Mouse (Mus musculus) Patski (cell line): ENCODE measurements around the gene Bik. TPM values are rescaled to one million over a fixed set of nuclear protein-coding genes. Genes with fewer than 3 reads are reported as not detected.

ENCODE experiments used
- ATAC-seq: fragments of 100-300 bp; one replicate; pipeline ENCODE4 v1.8.0; 2021
- CTCF ChIA-PET: fragments of 350-600 bp; sonication (Branson Sonifier 250); formaldehyde crosslinking; loops from one replicate; lab custom pipeline; 2022; ENCODE audit warnings: inconsistent platforms; lab: Charles Lee
- POLR2A ChIA-PET: fragments of 350-600 bp; sonication (Branson Sonifier 250); formaldehyde crosslinking; loops from one replicate; lab custom pipeline; 2022; ENCODE audit warnings: antibody characterized with exemption, inconsistent platforms; lab: Charles Lee
- DNase-seq: peaks from one replicate; pipeline ENCODE4 v3.0.0-alpha.2; 2011; ENCODE audit warnings: low read depth, low spot score
- H3K27me3 ChIP-seq: fragments of 371-371 bp; one replicate; pipeline ENCODE4 v1.5.1; 2021
- CTCF ChIP-seq: fragments of 100-300 bp; IDR thresholded peaks from one replicate; pipeline ENCODE4 v1.5.1; 2021
- in situ Hi-C: fragments of 300-500 bp; cut with MboI; formaldehyde crosslinking; loops from 3 replicates; pipeline ENCODE4 v1.11.1; 2018; ENCODE audit warnings: low pct_unique_long_range_greater_than_20kb, mixed read lengths
- polyA plus RNA-seq: library from polyadenylated mRNA; unstranded; gene quantifications from one replicate; pipeline ENCODE4 v1.2.3, GENCODE M21; 2021

Gene Bik
- polyA plus RNA-seq, 1 experiment from 2014 or later = 0.15 TPM

- POLR2A ChIA-PET = no interaction called here
- no peak for TF ChIP-seq CTCF
- in situ Hi-C loops = no loop called here
Observed at GRCm38 (mm10) chr15:83538855-83539254, 12.2 kb downstream of the Bik start.

DNA sequence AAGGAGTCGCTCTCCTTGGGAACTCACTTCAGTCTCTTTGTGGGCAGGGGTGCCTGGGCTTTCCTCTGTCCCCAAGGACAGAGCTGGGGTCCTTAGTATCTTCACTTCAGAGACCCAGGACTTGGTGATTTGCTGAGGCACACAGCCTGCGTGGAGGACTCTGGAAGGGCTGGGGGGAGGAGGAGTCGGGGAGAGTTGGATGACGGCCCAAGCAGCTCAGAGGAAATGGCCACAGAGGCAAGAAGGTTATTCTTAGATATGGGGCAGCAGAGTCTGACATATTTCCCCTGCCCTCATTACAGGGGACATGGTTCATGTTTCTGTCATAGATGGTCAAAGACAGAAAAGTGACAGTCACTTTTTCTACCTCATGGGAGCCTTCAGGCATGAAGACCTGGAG lies 13.2 kb downstream of the Bik start:
- ChIA-PET CTCF (interaction anchor here (1.1 kb wide), 1 partner anchor 22 kb away, joined by 3 read pairs; no protein-coding TSS in a partner anchor), POLR2A (no interaction called here)
- ATAC-seq = no peak
- in situ Hi-C loops = no loop called here
- no peak for TF ChIP-seq CTCF
- no peak for DNase-seq
- H3K27me3 ChIP-seq = no peaks in the 10 kb centered on the region

More at GRCm38 (mm10) chr15:83538855-83539254, 12.2 kb downstream of the Bik start:
- DNase-seq (no peak), ATAC-seq (no peak)
- no peaks in the 10 kb centered on the region for H3K27me3 ChIP-seq
- CTCF ChIA-PET = no interaction called here

- in situ Hi-C loops = no loop called here
- ChIA-PET CTCF (no interaction called here), POLR2A (interaction anchor here (0.7 kb wide), 1 partner anchor 31 kb away, joined by 3 read pairs; the partner anchor contains the start of gene Ttll1)
- no peak for TF ChIP-seq CTCF
- ATAC-seq (peak; percentile 65), DNase-seq (no peak)
- H3K27me3 ChIP-seq = no peaks in the 10 kb centered on the region
Observed at GRCm38 (mm10) chr15:83541647-83542287, 15.1 kb downstream of the Bik start.

GRCm38 (mm10) chr15:83546029-83546428 lies 19.4 kb downstream of the Bik start:
- ChIA-PET CTCF (interaction anchor here (0.9 to 1.0 kb wide), 2 partner anchors 9 to 10 kb away, joined by 3 to 4 read pairs; no protein-coding TSS in a partner anchor), POLR2A (no interaction called here)
- no peak for DNase-seq
- ATAC-seq = no peak
- TF ChIP-seq CTCF = no peak
- in situ Hi-C loops = no loop called here
- H3K27me3 ChIP-seq = no peaks in the 10 kb centered on the region

GRCm38 (mm10) chr15:83547144-83547543 lies 20.5 kb downstream of the Bik start:
- H3K27me3 ChIP-seq = no peaks in the 10 kb centered on the region
- DNase-seq = no peak
- POLR2A ChIA-PET = no interaction called here
- in situ Hi-C loops = no loop called here
- TF ChIP-seq CTCF = no peak
- CTCF ChIA-PET = interaction anchor here (0.9 kb wide), 1 partner anchor 12 kb away, joined by 3 read pairs; no protein-coding TSS in a partner anchor
- no peak for ATAC-seq

DNA sequence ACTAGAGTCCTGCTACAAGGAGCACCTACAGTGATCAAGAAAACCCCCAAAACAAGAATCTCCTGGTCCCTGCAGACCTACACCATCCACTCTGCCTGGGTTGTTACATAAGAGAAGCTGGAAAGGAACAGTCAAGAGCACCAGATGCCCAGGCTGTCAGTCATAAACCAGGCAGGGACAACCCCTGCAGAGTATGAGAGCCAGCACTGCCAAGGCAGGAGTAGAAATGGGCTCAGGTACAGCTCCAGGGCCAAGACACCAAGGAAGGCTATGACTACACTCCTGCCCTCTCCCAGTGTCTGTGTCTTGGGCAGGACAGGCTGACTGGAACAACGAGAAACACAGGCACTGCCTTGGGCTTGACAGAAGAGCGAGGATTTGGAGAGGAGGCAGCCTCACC lies 23.5 kb downstream of the Bik start:
- TF ChIP-seq CTCF = no peak
- ChIA-PET POLR2A (interaction anchor here (0.9 kb wide), 1 partner anchor 14 kb away, joined by 3 read pairs; no protein-coding TSS in a partner anchor), CTCF (no interaction called here)
- in situ Hi-C loops = no loop called here
- DNase-seq = no peak
- no peak for ATAC-seq
- no peaks in the 10 kb centered on the region for H3K27me3 ChIP-seq

GRCm38 (mm10) chr15:83553831-83554230 lies 27.2 kb downstream of the Bik start:
- POLR2A ChIA-PET = interaction anchor here (0.9 kb wide), 1 partner anchor 19 kb away, joined by 3 read pairs; no protein-coding TSS in a partner anchor

GRCm38 (mm10) chr15:83555161-83555974 lies 28.7 kb downstream of the Bik start:
- ChIA-PET POLR2A (interaction anchor here (1.5 to 1.7 kb wide), 2 partner anchors 9 to 39 kb away, joined by 3 to 6 read pairs; partner anchors contain the start of genes Mcat, Tspo and Ttll12), CTCF (interaction anchor here (0.9 to 1.7 kb wide), 2 partner anchors 9 to 15 kb away, joined by 3 to 4 read pairs; no protein-coding TSS in a partner anchor)
- ATAC-seq (peak; percentile 70), DNase-seq (no peak)
- no peak for TF ChIP-seq CTCF
- no peaks in the 10 kb centered on the region for H3K27me3 ChIP-seq
- in situ Hi-C loops = no loop called here

More at GRCm38 (mm10) chr15:83553831-83554230, 27.2 kb downstream of the Bik start:
- DNase-seq (no peak), ATAC-seq (no peak)
- no peaks in the 10 kb centered on the region for H3K27me3 ChIP-seq
- in situ Hi-C loops = no loop called here
- CTCF ChIA-PET = interaction anchor here (1.7 kb wide), 1 partner anchor 17 kb away, joined by 3 read pairs; no protein-coding TSS in a partner anchor
- no peak for TF ChIP-seq CTCF

DNA sequence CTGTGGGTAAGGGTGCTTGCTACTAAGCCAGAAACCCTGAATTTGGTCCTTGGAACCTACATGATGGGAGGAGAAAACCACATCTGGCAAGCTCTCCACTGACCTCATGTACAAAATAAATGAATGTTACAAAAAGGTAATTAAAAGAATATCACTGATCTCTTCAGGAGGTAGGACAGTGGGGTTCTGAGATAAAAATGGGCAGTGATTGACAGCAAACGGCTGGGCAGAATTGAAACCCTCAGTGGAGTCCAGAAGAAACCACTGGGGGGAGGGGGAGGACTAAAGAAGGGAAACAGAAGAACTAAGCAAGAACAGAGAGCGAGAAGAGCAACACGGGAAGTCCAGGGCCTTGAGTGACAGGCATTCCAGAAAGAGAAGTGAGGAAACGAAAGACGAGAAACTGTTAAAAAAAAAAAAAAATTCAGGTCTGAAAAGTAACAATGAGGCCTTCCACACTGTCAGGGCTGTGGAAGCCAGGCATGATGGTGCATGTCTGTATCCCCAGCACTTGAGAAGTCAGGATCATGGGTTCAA lies 34.3 kb downstream of the Bik start:
- in situ Hi-C loops = no loop called here
- ChIA-PET POLR2A (interaction anchor here (1.1 kb wide), 1 partner anchor 147 kb away, joined by 3 read pairs; no protein-coding TSS in a partner anchor), CTCF (no interaction called here)
- TF ChIP-seq CTCF = no peak
- no peaks in the 10 kb centered on the region for H3K27me3 ChIP-seq
- DNase-seq (no peak), ATAC-seq (no peak)
